Mouse (Mus musculus) kidney, adult 8-10 months (tissue): ENCODE data around the gene Zfp524.

Source experiments
- DNase-seq, 2 experiments: peaks; one replicate each; pipeline ENCODE4 v3.0.0; 2022

The Zfp524 gene

DNA sequence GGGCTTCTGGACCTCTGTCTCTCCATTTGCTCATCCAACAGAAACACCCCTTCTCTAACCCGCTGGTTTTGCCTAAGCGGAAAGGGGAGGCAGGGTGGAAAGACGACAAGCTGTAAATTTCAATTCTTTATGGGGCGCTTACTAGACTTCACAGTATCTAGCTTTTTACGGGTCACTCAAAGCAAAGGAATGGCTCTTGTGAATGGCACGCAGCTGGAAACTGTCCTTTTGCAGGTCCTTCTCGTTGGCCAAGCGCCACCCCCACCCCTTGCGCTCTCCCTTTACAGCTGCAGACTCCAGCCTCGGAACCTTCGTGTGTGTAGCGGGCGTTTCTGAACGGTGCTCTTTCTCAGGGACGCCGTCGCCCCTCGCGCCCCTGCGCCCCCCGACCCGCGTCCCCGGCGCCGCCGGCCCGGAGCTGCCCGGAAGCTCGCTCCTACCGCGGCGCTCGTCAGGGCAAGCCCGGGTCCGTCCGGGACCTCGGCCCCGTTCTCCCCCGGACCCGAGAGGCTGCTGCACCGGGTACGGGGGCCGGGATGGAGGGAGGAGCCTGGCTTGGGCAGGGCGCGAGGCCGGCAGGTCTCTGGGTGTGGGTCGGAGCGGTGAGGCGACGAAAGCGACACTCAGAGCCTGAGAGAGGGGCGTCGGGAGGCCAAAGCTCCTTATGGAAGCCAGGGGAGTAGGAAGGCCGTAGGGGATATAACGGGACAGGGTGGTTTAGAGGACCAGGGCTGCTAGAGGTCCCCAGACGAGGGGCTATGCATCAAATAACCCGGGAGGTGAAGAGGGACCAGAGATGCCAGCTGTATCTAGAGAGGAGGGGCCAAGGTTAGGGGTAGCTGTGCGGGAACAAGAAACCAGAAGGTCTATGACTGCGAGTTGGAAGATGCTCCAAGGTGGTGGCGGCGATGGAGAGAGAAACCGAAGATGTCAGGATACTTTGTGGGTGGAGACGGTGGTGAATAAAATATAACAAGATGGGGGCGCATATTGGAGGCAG lies 37.3 kb downstream of the Zfp524 start, which contains the start of gene Zfp580:
Zfp580 (plus strand) TSS at position 346 of the 1,000 bp plus-strand sequence.
- peak; percentile 42 to 56 for DNase-seq

DNA sequence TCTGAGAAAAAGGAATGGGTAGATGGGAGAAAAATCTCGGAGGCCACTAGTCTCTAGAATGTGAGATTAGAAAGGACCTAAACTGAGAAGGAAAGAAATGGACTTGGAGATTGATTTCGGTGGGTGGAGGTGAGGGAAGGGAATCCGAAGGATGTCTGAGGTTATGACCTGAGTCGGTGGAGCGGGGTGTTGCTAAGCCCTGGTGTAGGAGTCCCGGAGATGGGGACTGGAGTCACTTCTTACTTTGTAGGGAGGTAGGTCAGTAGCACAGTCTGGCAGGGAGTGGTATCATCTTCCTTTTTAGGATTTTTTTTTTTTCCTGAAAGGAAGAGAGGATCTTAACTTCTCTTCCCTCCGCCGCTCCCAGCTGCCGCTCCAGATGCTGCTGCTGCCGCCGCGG lies 38.2 kb downstream of the Zfp524 start:
- no peak for DNase-seq

DNA sequence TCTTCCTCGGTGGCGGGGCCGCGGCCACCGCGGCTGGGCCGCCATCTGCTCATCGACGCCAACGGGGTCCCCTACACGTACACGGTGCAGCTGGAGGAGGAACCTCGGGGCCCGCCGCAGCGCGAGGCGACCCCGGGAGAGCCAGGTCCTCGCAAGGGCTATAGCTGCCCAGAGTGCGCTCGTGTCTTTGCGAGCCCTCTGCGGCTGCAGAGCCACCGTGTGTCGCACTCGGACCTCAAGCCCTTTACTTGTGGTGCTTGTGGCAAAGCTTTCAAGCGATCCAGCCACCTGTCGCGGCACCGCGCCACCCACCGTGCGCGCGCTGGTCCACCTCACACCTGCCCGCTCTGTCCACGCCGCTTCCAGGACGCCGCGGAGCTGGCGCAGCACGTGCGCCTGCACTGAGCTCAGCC lies 38.7 kb downstream of the Zfp524 start:
- no peak for DNase-seq

DNA sequence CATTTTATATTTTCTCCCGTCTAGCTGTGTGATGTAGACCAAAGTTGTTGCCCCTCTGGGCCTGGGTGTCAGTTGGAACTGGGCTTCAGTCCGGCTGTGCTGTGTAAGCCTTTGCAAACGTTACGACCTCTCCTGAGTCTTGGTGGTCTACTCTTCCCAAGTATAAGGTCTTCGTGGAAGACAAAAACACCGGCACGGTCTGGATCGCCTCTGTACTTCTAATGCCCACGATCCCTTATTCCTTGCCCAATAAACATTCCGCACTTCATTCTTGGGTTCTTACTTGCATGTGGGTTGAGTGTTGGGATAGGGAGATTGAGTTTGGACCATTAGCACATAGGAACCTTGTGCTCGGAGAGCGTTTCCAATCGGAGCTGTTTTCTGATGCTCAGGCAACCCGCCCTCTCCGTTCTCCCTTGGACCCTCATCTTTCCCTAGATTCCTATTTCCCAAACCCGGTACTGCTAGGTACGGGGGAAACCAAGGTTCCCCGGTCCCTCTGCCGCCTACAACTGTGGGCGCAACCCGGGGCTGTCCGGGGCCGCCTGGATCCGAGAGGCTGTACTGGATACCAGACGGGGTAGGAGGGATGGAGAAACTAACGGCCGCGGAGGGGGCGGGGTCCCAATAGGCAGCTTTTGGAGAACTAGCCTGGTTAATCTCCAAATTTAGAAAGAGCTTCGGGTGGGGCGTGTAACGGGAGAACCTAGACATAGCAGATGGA lies 39.4 kb downstream of the Zfp524 start:
- no peak for DNase-seq

DNA sequence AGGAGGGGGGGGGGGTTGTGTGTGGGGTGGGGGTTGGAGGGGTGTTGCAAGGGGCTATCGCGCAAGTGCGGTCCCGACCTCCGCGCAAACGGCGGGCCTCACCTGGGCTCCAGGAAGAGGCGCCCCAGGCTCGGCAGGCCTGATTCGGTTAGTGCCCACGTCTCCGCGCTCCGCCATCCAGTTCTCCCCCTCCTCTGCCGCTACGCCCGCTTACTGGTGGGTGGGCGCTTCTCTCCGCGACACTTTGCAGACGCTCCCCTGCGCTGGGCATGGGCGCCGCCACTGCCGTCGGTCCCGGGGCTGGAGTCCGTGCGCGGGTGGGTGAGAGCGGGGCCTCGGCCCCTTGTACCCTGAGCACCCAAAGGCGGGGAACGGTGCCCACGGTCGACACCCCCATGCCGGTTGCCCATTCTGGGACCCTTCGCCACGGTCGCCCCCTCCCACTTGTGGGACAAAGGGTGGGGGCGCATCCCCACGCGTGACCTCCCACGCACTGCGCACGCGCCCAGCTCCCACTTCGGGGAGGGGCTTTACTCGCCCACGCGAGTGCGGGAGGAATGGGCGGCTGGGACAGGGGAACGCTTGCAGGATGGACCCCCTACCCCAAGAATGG lies 42.5 kb downstream of the Zfp524 start:
- no peak for DNase-seq

DNA sequence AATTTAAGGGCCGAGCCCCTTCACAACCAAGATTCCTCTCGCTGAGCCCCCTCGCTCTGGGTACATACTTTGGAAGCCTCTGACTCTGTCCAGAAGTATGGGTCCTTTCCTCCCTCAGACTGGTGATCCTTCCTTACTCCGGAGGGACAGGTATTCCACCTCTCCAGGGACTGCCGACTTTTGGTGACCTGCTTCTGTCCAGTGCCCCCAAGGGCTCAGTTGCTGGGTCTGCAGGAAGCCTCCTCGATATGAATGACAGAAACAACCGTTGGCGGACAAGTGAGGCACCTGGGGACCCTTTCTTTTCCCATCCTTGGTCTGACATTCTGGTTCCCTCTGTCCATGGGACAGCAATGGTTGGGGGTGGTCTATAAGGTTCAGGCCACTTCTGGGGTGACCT lies 43.2 kb downstream of the Zfp524 start:
- DNase-seq = no peak

DNA sequence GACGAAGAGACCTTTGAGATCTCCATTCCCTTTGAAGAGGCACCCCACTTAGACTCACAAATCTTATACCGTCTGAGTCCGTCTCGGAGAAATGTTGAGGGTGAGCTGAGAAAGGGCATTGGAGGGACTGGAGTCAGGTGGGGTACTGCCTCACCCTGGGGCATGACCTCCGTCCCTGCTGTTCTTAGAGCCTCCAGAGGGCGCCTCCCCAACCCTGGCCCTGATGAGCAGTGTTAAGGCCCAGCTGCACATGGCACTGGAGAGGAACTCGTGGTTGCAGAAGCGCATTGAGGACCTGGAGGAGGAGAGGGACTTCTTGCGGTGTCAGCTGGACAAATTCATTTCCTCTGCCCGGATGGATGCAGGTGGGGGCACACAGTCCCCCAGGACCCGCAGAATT lies 43.6 kb downstream of the Zfp524 start:
- no peak for DNase-seq

DNA sequence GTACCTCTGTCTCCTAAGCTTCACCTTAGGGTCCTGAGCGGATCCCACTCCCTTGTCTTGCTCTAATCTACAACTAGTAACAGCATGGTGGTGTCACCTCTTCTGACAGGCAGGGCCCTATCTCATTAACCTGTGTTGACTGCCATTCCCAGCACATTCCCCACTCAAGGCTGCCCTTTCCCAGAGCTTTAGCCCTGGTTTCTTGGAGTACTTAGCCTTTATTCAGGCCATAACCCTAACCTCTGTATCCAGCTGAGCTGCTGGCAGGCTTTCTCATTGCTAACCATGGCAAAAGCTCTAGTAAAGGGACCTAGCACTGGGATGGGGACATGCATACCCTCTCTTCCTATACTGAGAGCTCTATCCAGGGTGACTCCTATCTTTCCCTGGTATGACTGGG lies 44.4 kb downstream of the Zfp524 start:
- no peak for DNase-seq

DNA sequence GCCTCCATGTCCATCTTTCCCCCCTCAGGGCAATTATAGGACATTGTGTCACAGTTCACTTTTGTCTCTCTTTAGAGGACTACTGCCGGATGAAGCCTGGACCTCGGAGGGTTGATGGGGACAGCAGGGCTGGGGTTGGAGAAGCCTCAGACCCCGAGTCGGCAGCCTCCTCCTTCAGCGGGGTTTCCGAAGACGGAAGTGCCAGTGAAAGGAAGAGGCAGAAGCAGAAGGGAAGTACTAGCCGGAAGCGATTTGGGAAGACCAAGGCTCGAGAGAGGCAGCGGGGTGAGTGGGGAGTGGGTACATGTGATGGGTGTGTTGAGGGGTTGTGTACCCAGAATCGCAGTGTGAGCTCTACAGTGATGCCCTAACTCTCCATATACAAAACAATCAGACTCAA lies 45.2 kb downstream of the Zfp524 start:
- no peak for DNase-seq

DNA sequence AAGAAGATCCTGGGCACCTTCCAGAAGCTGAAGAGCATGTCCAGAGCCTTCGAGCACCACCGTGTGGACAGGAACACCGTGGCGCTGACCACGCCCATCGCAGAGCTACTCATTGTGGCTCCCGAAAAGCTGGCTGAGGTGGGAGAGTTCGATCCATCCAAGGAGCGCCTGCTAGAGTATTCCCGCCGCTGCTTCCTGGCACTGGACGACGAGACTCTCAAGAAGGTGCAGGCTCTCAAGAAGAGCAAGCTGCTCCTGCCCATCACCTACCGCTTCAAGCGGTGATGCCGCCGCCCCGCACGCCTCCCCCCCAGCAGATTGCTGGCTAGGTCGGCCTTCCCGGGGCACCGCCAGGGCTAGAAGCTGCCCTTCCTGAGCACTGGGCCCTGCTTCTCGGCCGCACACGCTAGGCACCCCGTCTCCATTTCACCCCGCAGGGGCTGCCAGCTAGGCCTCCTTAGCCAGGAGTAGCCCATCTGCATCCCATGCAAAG lies 46.1 kb downstream of the Zfp524 start:
- peak; percentile 83 to 87 for DNase-seq

DNA sequence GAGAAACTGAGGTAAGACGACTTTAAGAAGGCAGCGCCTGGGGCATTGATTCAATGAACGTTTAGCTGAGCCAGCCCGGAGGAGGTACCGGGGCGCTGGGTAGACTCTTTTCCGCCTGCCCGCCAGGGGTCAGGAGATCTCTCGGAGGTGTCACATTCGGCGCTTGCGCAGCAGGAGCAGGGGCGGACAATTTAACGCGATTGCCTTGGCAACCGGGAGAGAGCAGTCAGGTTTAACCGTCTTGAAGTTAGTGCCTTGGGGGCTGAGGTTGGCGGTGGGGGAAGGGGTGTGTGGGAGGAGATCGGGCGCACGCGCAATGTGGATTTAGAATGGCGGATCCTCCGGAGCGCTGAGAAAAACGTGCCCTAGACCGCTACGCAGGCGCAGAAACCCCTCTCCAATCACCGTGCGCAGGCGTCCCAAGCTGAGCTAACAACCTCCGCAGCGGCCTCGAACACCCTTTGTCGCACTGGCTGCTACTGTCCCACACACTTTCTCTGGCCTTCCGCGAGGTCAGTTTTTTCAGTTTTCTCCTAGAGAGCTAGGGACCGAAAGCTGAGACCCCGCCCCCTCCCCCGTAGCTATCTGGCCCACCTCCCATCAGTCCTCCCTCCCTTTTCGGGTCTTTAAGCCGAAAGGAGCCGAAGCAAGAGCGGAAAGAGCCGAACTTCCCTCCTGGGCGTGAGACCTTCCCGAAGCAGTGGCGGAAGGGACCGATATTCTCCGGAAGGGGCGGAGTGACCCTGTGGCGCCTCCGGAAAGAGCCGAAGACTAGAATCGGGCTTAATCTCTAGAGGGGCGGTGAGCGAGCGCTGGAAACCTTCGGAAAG lies 46.9 kb downstream of the Zfp524 start:
- DNase-seq = peak; percentile 98 to 99

DNA sequence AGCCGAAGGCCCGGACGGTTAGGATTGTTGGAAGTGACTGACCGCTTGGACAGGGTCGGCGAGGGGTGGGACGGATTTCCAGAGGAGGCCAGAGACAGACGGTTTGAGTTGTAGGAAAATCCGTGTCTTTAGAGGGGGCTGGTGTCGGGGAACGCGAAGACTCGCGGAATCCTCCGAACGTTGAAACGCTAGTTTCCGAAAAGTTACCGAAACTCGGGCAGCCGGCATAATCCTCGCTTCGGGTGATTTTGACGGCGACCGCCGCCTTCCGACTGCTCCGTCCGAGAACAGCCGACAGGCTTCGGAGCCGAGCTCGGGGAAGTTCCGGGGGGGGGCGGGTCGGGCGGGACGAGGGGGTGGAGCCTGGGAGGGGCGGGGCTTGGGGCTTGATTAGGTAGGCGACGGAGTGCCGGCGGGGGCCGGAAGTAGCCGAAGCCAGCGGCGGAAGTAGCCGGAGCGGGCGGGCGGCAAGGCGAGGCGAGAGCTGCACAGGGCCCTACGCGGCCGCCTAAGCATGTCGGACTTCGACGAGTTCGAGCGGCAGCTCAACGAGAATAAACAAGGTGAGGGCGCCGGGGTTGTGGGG lies 47.7 kb downstream of the Zfp524 start, which contains the start of gene U2af2:
U2af2 (plus strand) TSS at position 370 of the 586 bp plus-strand sequence.
- peak; percentile 91 to 92 for DNase-seq

DNA sequence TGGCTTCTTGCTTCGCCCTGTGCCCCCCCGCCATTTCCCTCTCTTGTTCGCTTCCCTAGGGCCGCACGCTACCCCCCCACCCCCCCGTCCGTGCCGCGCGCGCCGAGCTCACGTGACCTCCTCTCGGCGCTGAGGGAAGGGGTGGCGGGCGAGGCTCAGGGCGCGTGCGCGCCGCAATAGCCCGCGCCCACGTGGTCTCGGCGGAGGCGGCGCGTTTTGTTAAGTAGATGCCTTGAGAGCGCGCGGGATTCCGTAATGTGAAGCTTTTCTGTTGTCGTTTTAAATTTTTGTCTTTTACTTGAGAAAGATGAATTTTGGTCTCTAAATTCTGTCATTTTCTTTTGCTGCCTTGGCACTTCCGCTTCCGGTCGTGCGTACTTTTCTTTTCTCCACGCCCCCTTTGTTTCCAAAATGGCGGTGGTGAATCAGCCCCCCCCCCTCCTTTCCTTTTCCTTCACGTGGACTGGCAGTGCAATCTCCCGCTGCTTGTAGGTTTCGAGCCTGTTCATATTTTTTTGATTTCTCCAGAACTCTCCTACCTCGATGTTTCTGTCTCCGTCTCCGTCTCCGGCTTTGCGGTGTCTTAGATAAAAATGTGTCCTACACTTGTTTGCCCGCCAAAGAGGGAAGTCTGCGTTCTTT lies 48.3 kb downstream of the Zfp524 start:
- peak in 1 of 2 experiments; percentile 69 for DNase-seq

DNA sequence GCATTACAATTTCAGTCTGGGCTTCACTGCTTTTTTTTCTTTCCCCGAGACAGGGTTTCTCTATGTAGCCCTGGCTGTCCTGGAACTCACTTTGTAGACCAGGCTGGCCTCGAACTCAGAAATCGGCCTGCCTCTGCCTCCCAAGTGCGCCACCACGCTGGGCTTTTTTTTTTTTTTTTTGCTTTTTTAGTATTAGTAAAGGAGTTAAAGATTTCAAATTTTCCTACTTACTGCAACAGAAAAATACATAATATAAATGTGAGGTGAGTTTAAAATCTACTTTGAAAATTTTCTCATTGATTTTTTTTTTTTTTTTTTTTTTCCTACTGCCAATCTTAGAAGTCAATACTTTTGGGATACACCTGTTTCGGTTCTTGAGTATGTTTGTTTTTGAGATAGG lies 50.7 kb downstream of the Zfp524 start:
- no peak for DNase-seq
